Mouse (Mus musculus): Measurements from ENCODE around the gene Gsn.

The Gsn gene

DNA sequence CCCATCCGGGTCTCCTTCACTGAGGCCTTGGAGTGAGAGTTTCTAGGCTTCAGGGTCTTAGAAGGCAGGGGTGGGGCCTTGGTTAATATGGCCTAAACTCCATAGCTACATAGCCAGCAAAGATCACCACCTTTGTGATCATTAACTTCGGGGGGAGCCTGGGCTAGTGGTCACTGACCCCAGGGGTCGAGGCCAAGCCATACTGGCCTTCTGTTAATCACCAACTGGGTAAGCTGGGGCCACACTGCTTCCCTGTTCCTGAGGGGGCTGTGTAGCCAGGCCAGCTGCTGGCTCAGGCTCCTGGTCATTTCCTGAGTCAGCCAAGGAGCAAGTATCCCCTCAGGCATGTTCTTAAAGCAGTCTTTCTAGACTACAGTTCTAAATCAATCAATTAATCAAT lies 23.8 kb downstream of the Gsn start:
- DNase-seq (ENCODE audit: low spot score), result no peak

DNA sequence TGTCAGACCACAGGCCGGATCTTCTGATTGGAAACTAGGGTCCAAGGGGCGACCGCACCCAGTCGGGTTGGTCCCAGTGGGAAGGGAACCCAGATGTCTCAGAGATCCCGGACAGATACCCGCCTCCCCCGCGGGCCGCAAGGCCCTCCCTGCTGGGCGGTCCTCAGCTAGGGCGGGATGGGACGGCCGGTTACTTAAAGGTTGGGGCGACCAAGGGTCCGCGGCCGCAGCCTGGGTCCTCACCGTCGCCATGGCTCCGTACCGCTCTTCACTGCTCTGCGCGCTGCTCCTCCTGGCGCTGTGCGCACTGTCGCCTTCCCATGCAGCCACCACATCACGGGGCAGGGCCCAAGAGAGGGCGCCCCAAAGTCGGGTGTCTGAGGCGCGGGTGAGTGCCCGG lies 26.0 kb downstream of the Gsn start:
- DNase-seq (ENCODE audit: low spot score), result no peak

- no peak for DNase-seq (ENCODE audit: low spot score)
Observed at GRCm38 (mm10) chr2:35283997-35284396, 27.8 kb downstream of the Gsn start.

GRCm38 (mm10) chr2:35285209-35285608 lies 29.0 kb downstream of the Gsn start:
- DNase-seq (ENCODE audit: low spot score), result no peak

- no peak for DNase-seq (ENCODE audit: low spot score)
Observed at GRCm38 (mm10) chr2:35287017-35287620, 30.9 kb downstream of the Gsn start.

- DNase-seq (ENCODE audit: low spot score), result peak; percentile 90
Observed at GRCm38 (mm10) chr2:35288758-35289635, 32.8 kb downstream of the Gsn start.

DNA sequence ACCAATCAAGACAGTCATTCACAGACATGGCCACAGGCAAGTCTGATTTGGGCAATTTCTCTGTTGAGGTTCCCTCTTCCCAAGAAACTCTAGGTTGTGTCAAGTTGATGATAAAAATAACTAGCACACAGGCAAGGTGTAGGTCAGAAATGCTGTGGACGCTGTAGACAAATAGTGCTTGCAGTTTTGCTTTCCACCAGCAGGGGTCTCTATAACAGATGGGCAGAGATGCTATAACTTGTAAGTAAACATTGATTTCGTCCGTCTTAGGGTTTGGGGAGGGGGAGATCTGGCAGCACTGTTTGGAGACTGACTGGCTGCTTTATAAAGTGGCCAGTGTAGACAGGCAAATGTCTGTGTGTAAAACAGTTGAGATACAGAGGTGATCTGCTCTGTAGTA lies 35.7 kb downstream of the Gsn start:
- peak; percentile 76 for DNase-seq (ENCODE audit: low spot score)

GRCm38 (mm10) chr2:35292700-35293099 lies 36.5 kb downstream of the Gsn start:
- DNase-seq (ENCODE audit: low spot score), result no peak

DNA sequence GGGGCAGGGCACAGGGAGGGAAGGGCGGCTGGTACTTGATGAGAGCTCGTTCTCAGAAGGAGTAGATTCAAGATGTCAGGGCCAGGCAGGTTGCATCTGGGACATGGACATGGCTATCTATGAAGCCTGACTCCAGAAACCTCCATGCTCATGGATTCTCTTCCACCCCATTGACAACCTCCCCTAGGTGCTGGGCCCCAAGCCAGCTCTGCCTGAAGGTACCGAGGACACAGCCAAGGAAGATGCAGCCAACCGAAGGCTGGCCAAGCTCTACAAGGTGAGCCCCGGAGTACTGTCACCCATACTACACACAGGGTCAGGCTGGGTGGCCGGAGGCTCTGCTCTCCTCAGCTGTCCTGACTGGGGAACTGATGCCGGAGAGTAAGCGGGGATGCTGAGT lies 37.1 kb downstream of the Gsn start:
- no peak for DNase-seq (ENCODE audit: low spot score)

- DNase-seq (ENCODE audit: low spot score), result peak; percentile 92
Observed at GRCm38 (mm10) chr2:35297703-35298332, 41.6 kb downstream of the Gsn start.

DNA sequence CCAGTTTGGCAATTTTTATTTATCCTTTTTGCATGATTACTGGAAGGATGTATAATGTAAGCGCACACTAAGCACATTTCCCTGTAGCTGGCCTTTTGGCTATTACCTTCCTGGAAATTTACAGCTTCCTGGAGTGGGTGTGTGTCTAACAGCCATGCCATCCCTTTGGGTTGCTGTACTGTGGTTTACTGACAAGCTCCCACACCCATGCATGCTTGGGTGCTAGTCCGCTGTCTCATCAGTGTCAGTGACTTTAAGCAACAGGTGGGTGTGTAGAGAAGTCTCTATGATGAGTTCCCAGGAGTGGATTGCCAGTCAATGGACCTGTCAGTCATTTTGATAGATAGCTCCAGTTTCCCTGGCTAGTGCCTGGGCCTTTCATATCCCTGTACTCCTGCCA lies 43.3 kb downstream of the Gsn start:
- DNase-seq (ENCODE audit: low spot score), result no peak

GRCm38 (mm10) chr2:35302049-35302885 lies 46.1 kb downstream of the Gsn start:
- DNase-seq (ENCODE audit: low spot score), result no peak

GRCm38 (mm10) chr2:35308166-35308565 lies 52.0 kb downstream of the Gsn start:
- DNase-seq (ENCODE audit: low spot score), result no peak

DNA sequence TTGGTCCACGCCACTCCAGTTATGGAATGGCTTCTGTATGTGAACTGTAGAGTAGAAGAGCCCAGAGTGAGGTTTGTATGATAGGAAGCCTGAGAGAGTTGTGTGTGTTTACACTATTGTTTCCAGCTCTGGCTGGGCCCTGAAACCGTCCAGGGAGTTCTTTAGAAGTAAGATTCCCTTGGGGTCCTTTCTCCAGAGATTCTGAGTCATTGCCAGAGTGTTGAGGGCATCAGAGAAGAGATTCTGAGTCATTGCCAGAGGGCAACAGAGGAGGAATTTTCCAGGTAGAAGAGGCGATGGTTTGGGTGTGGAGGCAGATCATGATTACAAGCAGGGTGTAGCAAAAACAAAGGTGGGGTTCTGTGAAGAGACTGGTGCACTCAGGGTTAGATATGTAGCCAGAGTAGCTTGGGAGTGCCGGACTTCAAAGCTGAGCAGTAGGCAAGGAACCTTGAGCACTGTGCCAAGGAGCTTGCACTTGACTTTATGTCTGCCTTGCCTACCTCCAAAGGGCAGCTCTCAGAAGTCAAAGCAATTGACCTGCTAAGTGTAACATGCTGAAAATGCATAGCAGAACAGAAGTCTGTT lies 53.8 kb downstream of the Gsn start:
- DNase-seq (ENCODE audit: low spot score), result no peak

GRCm38 (mm10) chr2:35314300-35314699 lies 58.1 kb downstream of the Gsn start:
- DNase-seq (ENCODE audit: low spot score), result no peak

- DNase-seq (ENCODE audit: low spot score), result no peak
Observed at GRCm38 (mm10) chr2:35317604-35318003, 61.4 kb downstream of the Gsn start.

GRCm38 (mm10) chr2:35318405-35318804 lies 62.2 kb downstream of the Gsn start:
- DNase-seq (ENCODE audit: low spot score), result no peak

DNA sequence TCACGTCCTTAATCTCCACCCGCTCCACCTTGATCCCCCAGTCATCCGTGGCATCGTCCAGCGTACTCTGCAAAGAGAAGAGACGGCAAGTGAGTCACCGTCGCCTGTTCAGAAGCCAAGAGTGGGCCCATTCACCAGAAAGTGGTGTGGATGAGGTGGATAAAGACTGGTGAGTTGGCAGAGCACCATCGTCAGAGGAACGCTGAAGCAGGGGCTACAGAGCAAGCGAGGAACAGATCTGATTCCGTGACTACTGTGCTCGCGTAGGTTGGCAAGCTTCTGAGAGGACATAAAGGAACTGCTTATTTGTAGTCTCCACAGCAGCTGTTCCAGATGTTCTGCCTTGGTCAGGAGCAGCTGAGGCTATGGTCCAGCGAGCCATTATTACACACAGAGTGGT lies 64.2 kb downstream of the Gsn start:
- no peak for DNase-seq (ENCODE audit: low spot score)

- no peak for DNase-seq (ENCODE audit: low spot score)
Observed at GRCm38 (mm10) chr2:35322404-35323164, 66.4 kb downstream of the Gsn start.

DNA sequence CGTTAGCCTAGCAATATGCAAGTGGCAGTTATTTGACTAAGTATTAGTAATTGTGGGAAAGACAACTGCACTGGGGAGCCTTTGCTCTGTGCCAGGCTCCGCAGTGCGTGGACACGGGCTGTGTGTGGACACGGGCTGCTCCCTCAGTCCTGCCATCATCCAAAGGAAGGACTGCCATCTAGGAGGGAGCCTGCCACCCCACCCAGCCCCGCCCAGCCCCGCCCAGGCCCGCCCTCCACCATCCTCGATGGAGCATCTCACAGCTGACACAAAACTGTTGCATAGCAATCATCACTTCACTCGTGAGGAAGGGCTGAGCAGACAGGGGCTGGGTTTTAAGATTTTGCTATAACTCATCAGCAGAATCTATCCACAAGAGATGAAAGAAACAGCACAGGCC lies 69.8 kb downstream of the Gsn start:
- no peak for DNase-seq (ENCODE audit: low spot score)

- DNase-seq (ENCODE audit: low spot score), result no peak
Observed at GRCm38 (mm10) chr2:35326931-35327330, 70.8 kb downstream of the Gsn start.
